Mouse (Mus musculus): Measurements from ENCODE around the gene Ppp1r1b. TPM values are rescaled to one million over a fixed set of nuclear protein-coding genes. Genes with fewer than 3 reads are reported as not detected.

The Ppp1r1b gene
- polyA plus RNA-seq, 2 experiments: 2.9 to 3.6 TPM

DNA sequence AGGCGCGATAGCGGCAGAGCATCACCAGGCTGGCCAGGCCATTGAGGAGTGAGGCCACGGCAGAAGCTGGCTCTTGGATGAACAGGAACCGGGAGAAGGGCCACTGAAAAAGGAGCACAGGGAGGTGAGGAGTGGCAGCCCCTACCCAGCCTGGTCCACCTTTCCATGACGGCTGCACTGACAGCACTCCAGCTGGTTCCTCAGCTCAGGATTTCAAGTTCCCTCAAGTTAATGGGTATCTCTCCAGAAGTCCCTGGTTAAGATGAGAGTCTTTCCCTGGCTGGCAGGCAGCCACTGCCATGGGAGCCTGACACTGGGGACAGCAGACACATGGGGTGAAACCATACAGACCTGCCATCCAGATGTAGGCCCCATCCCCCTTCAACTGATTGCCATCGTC is 49.7 kb downstream of the Ppp1r1b start:
- H3K4me2 ChIP-seq (replicated peaks; ENCODE audit: low read depth, low read length, severe bottlenecking): no peak overlapping the region
- H3K27me3 ChIP-seq (ENCODE audit: control insufficient read depth, insufficient read depth, low read length): no peaks in the 10 kb centered on the region
- 90% methylated on average over 7 of the region's 7 CpGs for WGBS
- DNase-seq (ENCODE audit: low spot score): no peak
- H3K9me3 ChIP-seq (ENCODE audit: control insufficient read depth, low read length): no peaks in the 10 kb centered on the region
- H3K4me3 ChIP-seq (replicated peaks; ENCODE audit: low read length): no peak overlapping the region
- no peak overlapping the region for H3K9ac ChIP-seq (ENCODE audit: low read depth, low read length, severe bottlenecking)
- no peak for TF ChIP-seq POLR2A (IDR thresholded peaks at IDR 0.05; ENCODE audit: borderline replicate concordance, extremely low read depth, insufficient read depth, insufficient read length)
- H3K27ac ChIP-seq (replicated peaks; ENCODE audit: low read depth, low read length): no peak overlapping the region
- H3K36me3 ChIP-seq (ENCODE audit: control insufficient read depth, insufficient read depth, low read length): no peaks in the 10 kb centered on the region
- H3K4me1 ChIP-seq (ENCODE audit: control insufficient read depth, insufficient read depth, low read length): peaks cover 14% of the 10 kb centered on the region
- no peak for ATAC-seq (ENCODE audit: low FRiP score, low read depth)

DNA sequence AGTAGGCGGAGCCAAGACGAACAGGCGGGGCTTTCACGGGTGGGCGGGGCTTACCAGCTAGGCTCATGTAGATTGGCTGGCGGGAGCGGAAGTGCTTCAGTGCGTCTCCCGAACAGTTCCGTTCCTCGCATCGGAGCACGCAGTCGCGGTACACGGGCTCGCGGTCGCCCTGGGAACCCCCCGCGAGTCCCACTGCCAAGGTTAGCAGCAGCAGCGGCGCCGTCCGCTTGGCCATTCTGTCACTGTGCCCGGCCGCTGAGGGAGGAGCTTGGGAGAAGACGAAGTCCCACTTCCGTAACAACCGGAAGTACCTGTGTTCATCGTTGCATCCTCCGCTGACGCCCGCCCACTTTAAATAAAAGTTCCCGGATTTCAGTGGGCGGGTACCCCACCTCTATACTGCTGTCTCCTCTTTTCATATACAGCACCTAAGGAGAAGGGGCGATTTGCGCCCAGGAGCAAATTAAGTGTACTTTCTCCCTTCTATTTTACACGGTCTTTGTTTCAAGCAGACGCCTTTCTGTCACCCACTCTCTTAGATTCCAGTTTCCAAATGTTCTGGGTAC is 52.0 kb downstream of the Ppp1r1b start, which contains the start of gene Pgap3:
TSS of gene Pgap3 (minus strand) at position 330 of the 566 bp plus-strand sequence.
- H3K4me2 ChIP-seq (replicated peaks; ENCODE audit: low read depth, low read length, severe bottlenecking): peak within 1 kb of the TSS; percentile 67
- 3% methylated on average over 33 of the region's 40 CpGs for WGBS
- TF ChIP-seq POLR2A (IDR thresholded peaks at IDR 0.05; ENCODE audit: borderline replicate concordance, extremely low read depth, insufficient read depth, insufficient read length): peak; percentile 33; the same call in 1 of the 2 replicates
- ATAC-seq (ENCODE audit: low FRiP score, low read depth) (peak; percentile 95), DNase-seq (ENCODE audit: low spot score) (peak; percentile 93)
- H3K36me3 ChIP-seq (ENCODE audit: control insufficient read depth, insufficient read depth, low read length): no peaks in the 10 kb centered on the region
- no peaks in the 10 kb centered on the region for H3K27me3 ChIP-seq (ENCODE audit: control insufficient read depth, insufficient read depth, low read length)
- H3K4me3 ChIP-seq (replicated peaks; ENCODE audit: low read length): peak within 1 kb of the TSS; percentile 52
- H3K9me3 ChIP-seq (ENCODE audit: control insufficient read depth, low read length): no peaks in the 10 kb centered on the region
- peak within 1 kb of the TSS; percentile 62 for H3K9ac ChIP-seq (ENCODE audit: low read depth, low read length, severe bottlenecking)
- H3K27ac ChIP-seq (replicated peaks; ENCODE audit: low read depth, low read length): peak within 1 kb of the TSS; percentile 86
- peaks cover 4% of the 10 kb centered on the region; the same call in 1 of the 2 replicates for H3K4me1 ChIP-seq (ENCODE audit: control insufficient read depth, insufficient read depth, low read length)

DNA sequence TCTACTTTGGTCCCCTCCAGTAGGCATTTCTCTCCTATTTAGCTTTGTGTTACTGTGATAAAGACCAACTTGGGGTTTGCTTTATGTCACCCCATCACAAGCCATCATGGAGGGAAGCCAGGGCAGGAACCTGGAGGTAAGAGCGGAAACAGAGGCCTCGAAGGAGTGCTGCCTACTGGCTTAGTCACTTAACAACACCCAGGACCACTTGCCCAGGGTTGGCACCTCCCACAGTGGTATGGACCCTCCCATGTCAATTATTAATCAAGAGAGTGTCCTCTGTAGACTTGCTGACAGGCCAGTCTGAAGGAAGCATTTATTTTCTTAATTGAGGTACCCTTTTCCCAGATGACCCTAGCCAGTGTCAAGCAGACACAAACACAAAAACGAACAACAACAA is 52.6 kb downstream of the Ppp1r1b start:
- peak overlapping the region; percentile 52 for H3K4me3 ChIP-seq (replicated peaks; ENCODE audit: low read length)
- no peaks in the 10 kb centered on the region for H3K36me3 ChIP-seq (ENCODE audit: control insufficient read depth, insufficient read depth, low read length)
- TF ChIP-seq POLR2A (IDR thresholded peaks at IDR 0.05; ENCODE audit: borderline replicate concordance, extremely low read depth, insufficient read depth, insufficient read length): no peak
- no peaks in the 10 kb centered on the region for H3K27me3 ChIP-seq (ENCODE audit: control insufficient read depth, insufficient read depth, low read length)
- H3K4me2 ChIP-seq (replicated peaks; ENCODE audit: low read depth, low read length, severe bottlenecking): peak overlapping the region; percentile 67
- peak overlapping the region; percentile 86 for H3K27ac ChIP-seq (replicated peaks; ENCODE audit: low read depth, low read length)
- ATAC-seq (ENCODE audit: low FRiP score, low read depth) (no peak), DNase-seq (ENCODE audit: low spot score) (no peak)
- H3K9ac ChIP-seq (ENCODE audit: low read depth, low read length, severe bottlenecking): peak overlapping the region; percentile 62
- 60% methylated on average over 3 of the region's 3 CpGs for WGBS
- H3K4me1 ChIP-seq (ENCODE audit: control insufficient read depth, insufficient read depth, low read length): peaks cover 4% of the 10 kb centered on the region; the same call in 1 of the 2 replicates
- no peaks in the 10 kb centered on the region for H3K9me3 ChIP-seq (ENCODE audit: control insufficient read depth, low read length)

DNA sequence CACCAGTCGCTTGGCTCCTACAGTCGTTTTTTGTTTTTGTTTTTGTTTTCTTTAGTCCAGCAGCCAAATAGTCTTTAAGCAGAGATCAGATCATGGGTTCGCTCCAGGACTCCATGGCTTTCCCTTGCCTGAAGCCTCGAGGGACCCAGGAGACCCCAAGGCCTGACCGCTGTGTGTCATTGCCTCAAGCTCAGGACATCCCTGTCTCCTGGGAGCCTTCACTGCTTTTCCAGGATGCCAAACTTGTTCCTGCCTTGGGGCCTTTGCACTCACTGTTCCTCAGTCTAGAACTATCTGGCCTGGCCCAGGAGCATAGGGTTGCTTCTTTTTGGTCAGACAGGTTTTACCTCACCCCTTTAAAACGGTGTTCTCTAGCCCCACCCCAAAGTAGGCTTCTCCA is 58.4 kb downstream of the Ppp1r1b start:
- H3K27ac ChIP-seq (replicated peaks; ENCODE audit: low read depth, low read length): no peak overlapping the region
- TF ChIP-seq POLR2A (IDR thresholded peaks at IDR 0.05; ENCODE audit: borderline replicate concordance, extremely low read depth, insufficient read depth, insufficient read length): no peak
- no peak for ATAC-seq (ENCODE audit: low FRiP score, low read depth)
- WGBS: 70% methylated on average over 6 of the region's 6 CpGs
- DNase-seq (ENCODE audit: low spot score): no peak
- H3K4me1 ChIP-seq (ENCODE audit: control insufficient read depth, insufficient read depth, low read length): peaks cover 13% of the 10 kb centered on the region
- no peaks in the 10 kb centered on the region for H3K27me3 ChIP-seq (ENCODE audit: control insufficient read depth, insufficient read depth, low read length)
- H3K4me3 ChIP-seq (replicated peaks; ENCODE audit: low read length): no peak overlapping the region
- no peaks in the 10 kb centered on the region for H3K9me3 ChIP-seq (ENCODE audit: control insufficient read depth, low read length)
- H3K36me3 ChIP-seq (ENCODE audit: control insufficient read depth, insufficient read depth, low read length): no peaks in the 10 kb centered on the region
- H3K4me2 ChIP-seq (replicated peaks; ENCODE audit: low read depth, low read length, severe bottlenecking): no peak overlapping the region
- H3K9ac ChIP-seq (ENCODE audit: low read depth, low read length, severe bottlenecking): no peak overlapping the region

Other genes starting within 250 kb of the Ppp1r1b start
- 18.4 and 22.5 TPM in 2 replicates for gene Fbxl20, start 198.0 kb upstream of the Ppp1r1b start, polyA plus RNA-seq (2012; rRNA removed)
- 17.8 and 18.4 TPM in 2 replicates for gene Fbxl20, start 198.0 kb upstream of the Ppp1r1b start, polyA plus RNA-seq (2014; fragmentation: Nextera tagmentation; extraction: Ambion mirVana)
- gene Med1, start 155.1 kb upstream of the Ppp1r1b start, polyA plus RNA-seq (2012; rRNA removed): 27.9 and 28.5 TPM in 2 replicates
- gene Med1, start 155.1 kb upstream of the Ppp1r1b start, polyA plus RNA-seq (2014; fragmentation: Nextera tagmentation; extraction: Ambion mirVana): 51.3 and 59.4 TPM in 2 replicates
- 25.7 and 27.0 TPM in 2 replicates for gene Cdk12, start 145.3 kb upstream of the Ppp1r1b start, polyA plus RNA-seq (2012; rRNA removed)
- 13.6 and 14.5 TPM in 2 replicates for gene Cdk12, start 145.3 kb upstream of the Ppp1r1b start, polyA plus RNA-seq (2014; fragmentation: Nextera tagmentation; extraction: Ambion mirVana)
- gene Neurod2, start 18.8 kb upstream of the Ppp1r1b start, polyA plus RNA-seq (2012; rRNA removed): 0.14 and 0.52 TPM in 2 replicates
- gene Neurod2, start 18.8 kb upstream of the Ppp1r1b start, polyA plus RNA-seq (2014; fragmentation: Nextera tagmentation; extraction: Ambion mirVana): not detected in 2 replicates
- 78.2 and 116 TPM in 2 replicates for gene Stard3, start 10.0 kb downstream of the Ppp1r1b start, polyA plus RNA-seq (2012; rRNA removed)
- gene Stard3, start 10.0 kb downstream of the Ppp1r1b start, polyA plus RNA-seq (2014; fragmentation: Nextera tagmentation; extraction: Ambion mirVana): 36.9 and 42.6 TPM in 2 replicates
- 12.3 and 13.2 TPM in 2 replicates for gene Tcap, start 35.4 kb downstream of the Ppp1r1b start, polyA plus RNA-seq (2012; rRNA removed)
- gene Tcap, start 35.4 kb downstream of the Ppp1r1b start, polyA plus RNA-seq (2014; fragmentation: Nextera tagmentation; extraction: Ambion mirVana): 10.9 and 18.1 TPM in 2 replicates
- 1.4 and 2.2 TPM in 2 replicates for gene Pnmt, start 38.0 kb downstream of the Ppp1r1b start, polyA plus RNA-seq (2012; rRNA removed)
- gene Pnmt, start 38.0 kb downstream of the Ppp1r1b start, polyA plus RNA-seq (2014; fragmentation: Nextera tagmentation; extraction: Ambion mirVana): 0.51 and 1.3 TPM in 2 replicates
- gene Pgap3, start 52.1 kb downstream of the Ppp1r1b start, polyA plus RNA-seq (2012; rRNA removed): 19.2 and 24.2 TPM in 2 replicates
- gene Pgap3, start 52.1 kb downstream of the Ppp1r1b start, polyA plus RNA-seq (2014; fragmentation: Nextera tagmentation; extraction: Ambion mirVana): 9.2 and 11.4 TPM in 2 replicates
- gene Erbb2, start 64.1 kb downstream of the Ppp1r1b start, polyA plus RNA-seq (2012; rRNA removed): 51.1 and 64.3 TPM in 2 replicates
- gene Erbb2, start 64.1 kb downstream of the Ppp1r1b start, polyA plus RNA-seq (2014; fragmentation: Nextera tagmentation; extraction: Ambion mirVana): 73.6 and 79.7 TPM in 2 replicates
- 44.8 and 48.5 TPM in 2 replicates for gene Mien1, start 90.6 kb downstream of the Ppp1r1b start, polyA plus RNA-seq (2012; rRNA removed)
- gene Mien1, start 90.6 kb downstream of the Ppp1r1b start, polyA plus RNA-seq (2014; fragmentation: Nextera tagmentation; extraction: Ambion mirVana): 84.8 and 86.8 TPM in 2 replicates
- gene Grb7, start 98.0 kb downstream of the Ppp1r1b start, polyA plus RNA-seq (2012; rRNA removed): 9.1 and 9.2 TPM in 2 replicates
- 8.1 and 9.6 TPM in 2 replicates for gene Grb7, start 98.0 kb downstream of the Ppp1r1b start, polyA plus RNA-seq (2014; fragmentation: Nextera tagmentation; extraction: Ambion mirVana)
- 0.45 and 0.46 TPM in 2 replicates for gene Ikzf3, start 197.6 kb downstream of the Ppp1r1b start, polyA plus RNA-seq (2012; rRNA removed)
- 0.23 and 0.61 TPM in 2 replicates for gene Ikzf3, start 197.6 kb downstream of the Ppp1r1b start, polyA plus RNA-seq (2014; fragmentation: Nextera tagmentation; extraction: Ambion mirVana)
- 0.43 TPM in 1 of 2 replicates, not detected in the other for gene Zpbp2, start 202.7 kb downstream of the Ppp1r1b start, polyA plus RNA-seq (2012; rRNA removed)
- gene Zpbp2, start 202.7 kb downstream of the Ppp1r1b start, polyA plus RNA-seq (2014; fragmentation: Nextera tagmentation; extraction: Ambion mirVana): 0.21 TPM in 1 of 2 replicates, not detected in the other
- 76.8 and 86.6 TPM in 2 replicates for gene Ormdl3, start 239.0 kb downstream of the Ppp1r1b start, polyA plus RNA-seq (2012; rRNA removed)
- gene Ormdl3, start 239.0 kb downstream of the Ppp1r1b start, polyA plus RNA-seq (2014; fragmentation: Nextera tagmentation; extraction: Ambion mirVana): 12.9 and 13.7 TPM in 2 replicates
- gene Lrrc3c, start 249.9 kb downstream of the Ppp1r1b start, polyA plus RNA-seq (2012; rRNA removed): not detected in 2 replicates
- not detected in 2 replicates for gene Lrrc3c, start 249.9 kb downstream of the Ppp1r1b start, polyA plus RNA-seq (2014; fragmentation: Nextera tagmentation; extraction: Ambion mirVana)